Mouse (Mus musculus) brain, embryonic 14.5 days (tissue): ENCODE data around the gene Wdr5b.

Source experiments
- CTCF ChIP-seq: fragments of 200-500 bp; IDR thresholded peaks from 2 replicates; pipeline ENCODE4 v1.5.1; 2012; ENCODE audit warnings: inconsistent platforms, mild to moderate bottlenecking, moderate library complexity, borderline replicate concordance; ENCODE audit not compliant: insufficient read depth, insufficient read length; ENCODE audit errors: extremely low read depth
- POLR2A ChIP-seq: fragments of 200-500 bp; IDR thresholded peaks from 2 replicates; pipeline ENCODE4 v1.6.1; 2012; ENCODE audit warnings: mild to moderate bottlenecking, inconsistent platforms, borderline replicate concordance; ENCODE audit not compliant: poor library complexity, insufficient read depth, insufficient read length, severe bottlenecking; ENCODE audit errors: extremely low read depth

- TF ChIP-seq POLR2A = no peak
- no peak for TF ChIP-seq CTCF
Observed at GRCm38 (mm10) chr16:36071071-36071449, 30.1 kb downstream of the Wdr5b start.
